Mouse (Mus musculus) embryo, embryonic 10 days (tissue): Measurements from ENCODE around the gene Ddit4.

Source experiments
- DNase-seq: peaks from one replicate; pipeline ENCODE4 v3.0.0-alpha.2; 2015; ENCODE audit warnings: low spot score

The Ddit4 gene

GRCm38 (mm10) chr10:59948363-59949254 lies 3.0 kb downstream of the Ddit4 start:
- DNase-seq, result peak; percentile 19

GRCm38 (mm10) chr10:59947296-59948073 lies 4.1 kb downstream of the Ddit4 start:
- no peak for DNase-seq

GRCm38 (mm10) chr10:59946362-59946761 lies 5.3 kb downstream of the Ddit4 start:
- DNase-seq, result no peak

GRCm38 (mm10) chr10:59945416-59945815 lies 6.2 kb downstream of the Ddit4 start:
- no peak for DNase-seq

GRCm38 (mm10) chr10:59943421-59943989 lies 8.1 kb downstream of the Ddit4 start:
- no peak for DNase-seq

- DNase-seq, result peak; percentile 52
Observed at GRCm38 (mm10) chr10:59942847-59943420, 8.7 kb downstream of the Ddit4 start.

GRCm38 (mm10) chr10:59942281-59942846 lies 9.3 kb downstream of the Ddit4 start:
- DNase-seq, result no peak

GRCm38 (mm10) chr10:59939081-59939480 lies 12.6 kb downstream of the Ddit4 start:
- no peak for DNase-seq

- DNase-seq, result no peak
Observed at GRCm38 (mm10) chr10:59938662-59939061, 13.0 kb downstream of the Ddit4 start.

GRCm38 (mm10) chr10:59936058-59936856 lies 15.4 kb downstream of the Ddit4 start:
- peak; percentile 74 for DNase-seq

GRCm38 (mm10) chr10:59934039-59934438 lies 17.6 kb downstream of the Ddit4 start:
- DNase-seq, result peak; percentile 17

GRCm38 (mm10) chr10:59932521-59932920 lies 19.1 kb downstream of the Ddit4 start:
- DNase-seq, result peak; percentile 3

- DNase-seq, result peak; percentile 52
Observed at GRCm38 (mm10) chr10:59930996-59931395, 20.6 kb downstream of the Ddit4 start.

- DNase-seq, result no peak
Observed at GRCm38 (mm10) chr10:59929205-59929604, 22.4 kb downstream of the Ddit4 start.

- DNase-seq, result peak; percentile 5
Observed at GRCm38 (mm10) chr10:59924305-59924704, 27.3 kb downstream of the Ddit4 start.

GRCm38 (mm10) chr10:59923493-59923892 lies 28.1 kb downstream of the Ddit4 start:
- no peak for DNase-seq

GRCm38 (mm10) chr10:59920810-59921681 lies 30.6 kb downstream of the Ddit4 start:
- DNase-seq, result peak; percentile 85

- DNase-seq, result no peak
Observed at GRCm38 (mm10) chr10:59920485-59920809, 31.2 kb downstream of the Ddit4 start.

GRCm38 (mm10) chr10:59919494-59920181 lies 32.0 kb downstream of the Ddit4 start:
- peak; percentile 48 for DNase-seq

GRCm38 (mm10) chr10:59918111-59918510 lies 33.5 kb downstream of the Ddit4 start:
- DNase-seq, result no peak
